Mouse (Mus musculus): ENCODE results near the gene Gm28729. TPM values are rescaled to one million over a fixed set of nuclear protein-coding genes. Genes with fewer than 3 reads are reported as not detected.

The Gm28729 gene
- total RNA-seq, 2 experiments from 2014 or later: not detected

GRCm38 (mm10) chr9:96470266-96470974 is 54.6 kb downstream of the Gm28729 start:
- no peak for ATAC-seq (replicated peaks; ENCODE audit: poor library complexity, severe bottlenecking)

- ATAC-seq (replicated peaks; ENCODE audit: poor library complexity, severe bottlenecking): no peak
These were observed 55.4 kb downstream of the Gm28729 start for GRCm38 (mm10) chr9:96469556-96470265.

GRCm38 (mm10) chr9:96463708-96464107 is 61.4 kb downstream of the Gm28729 start:
- ATAC-seq (replicated peaks; ENCODE audit: poor library complexity, severe bottlenecking): no peak

GRCm38 (mm10) chr9:96461607-96462006 is 63.5 kb downstream of the Gm28729 start:
- no peak for ATAC-seq (replicated peaks; ENCODE audit: poor library complexity, severe bottlenecking)

GRCm38 (mm10) chr9:96460117-96460865 is 64.8 kb downstream of the Gm28729 start:
- no peak for ATAC-seq (replicated peaks; ENCODE audit: poor library complexity, severe bottlenecking)

- ATAC-seq (replicated peaks; ENCODE audit: poor library complexity, severe bottlenecking): no peak
These were observed 69.4 kb downstream of the Gm28729 start for GRCm38 (mm10) chr9:96455618-96456017.

- ATAC-seq (replicated peaks; ENCODE audit: poor library complexity, severe bottlenecking): no peak
These were observed 72.1 kb downstream of the Gm28729 start for GRCm38 (mm10) chr9:96452956-96453355.

GRCm38 (mm10) chr9:96450900-96451720 is 74.0 kb downstream of the Gm28729 start:
- no peak for ATAC-seq (replicated peaks; ENCODE audit: poor library complexity, severe bottlenecking)

- no peak for ATAC-seq (replicated peaks; ENCODE audit: poor library complexity, severe bottlenecking)
These were observed 75.5 kb downstream of the Gm28729 start for GRCm38 (mm10) chr9:96449514-96449913.

- no peak for ATAC-seq (replicated peaks; ENCODE audit: poor library complexity, severe bottlenecking)
These were observed 79.7 kb downstream of the Gm28729 start for GRCm38 (mm10) chr9:96445351-96445750.

- no peak for ATAC-seq (replicated peaks; ENCODE audit: poor library complexity, severe bottlenecking)
These were observed 83.0 kb downstream of the Gm28729 start for GRCm38 (mm10) chr9:96442081-96442480.

GRCm38 (mm10) chr9:96438334-96438871 is 86.7 kb downstream of the Gm28729 start:
- ATAC-seq (replicated peaks; ENCODE audit: poor library complexity, severe bottlenecking): peak; percentile 35

GRCm38 (mm10) chr9:96437805-96438333 is 87.2 kb downstream of the Gm28729 start:
- ATAC-seq (replicated peaks; ENCODE audit: poor library complexity, severe bottlenecking): peak; percentile 81

- ATAC-seq (replicated peaks; ENCODE audit: poor library complexity, severe bottlenecking): peak; percentile 2; the same call in 1 of the 2 replicates
These were observed 87.9 kb downstream of the Gm28729 start for GRCm38 (mm10) chr9:96436901-96437804.

Other genes with a start within 250 kb of the Gm28729 start
- 124 and 164 TPM in 2 replicates for gene Atp1b3, start 160.8 kb downstream of the Gm28729 start, total RNA-seq (2014; fragmentation: Nextera tagmentation)
- gene Atp1b3, start 160.8 kb downstream of the Gm28729 start, total RNA-seq (2017): 125 and 147 TPM in 2 replicates
- gene Rnf7, start 46.6 kb downstream of the Gm28729 start, total RNA-seq (2014; fragmentation: Nextera tagmentation): 109 and 110 TPM in 2 replicates
- 53.9 and 72.0 TPM in 2 replicates for gene Rnf7, start 46.6 kb downstream of the Gm28729 start, total RNA-seq (2017)
- gene Rasa2, start 106.4 kb upstream of the Gm28729 start, total RNA-seq (2014; fragmentation: Nextera tagmentation): 16.3 and 18.3 TPM in 2 replicates
- gene Rasa2, start 106.4 kb upstream of the Gm28729 start, total RNA-seq (2017): 21.9 and 25.5 TPM in 2 replicates
- gene Zbtb38, start 227.6 kb upstream of the Gm28729 start, total RNA-seq (2014; fragmentation: Nextera tagmentation): 15.9 and 19.1 TPM in 2 replicates
- 28.0 and 29.0 TPM in 2 replicates for gene Zbtb38, start 227.6 kb upstream of the Gm28729 start, total RNA-seq (2017)